Mouse (Mus musculus) frontal cortex, postnatal 25 days (tissue): ENCODE data around the gene Mpp3.
A peak's percentile ranks its signal among the peaks of the same experiment; 100 is the strongest.
"Not testable (repeated sequence)": the region's sequence is repeated elsewhere in the genome, so short reads cannot be mapped to it uniquely, and the experiment has no call there.

Source experiments
- DNase-seq, 2 experiments: peaks; one replicate each; pipeline ENCODE4 v3.0.0; 2022; ENCODE audit warnings: low spot score in 2 of 2

Gene Mpp3

GRCm38 (mm10) chr11:102011510-102011909 is 16.8 kb downstream of the Mpp3 start:
- DNase-seq, result no peak

- DNase-seq, result no peak
Measured at GRCm38 (mm10) chr11:102010140-102010539, 18.1 kb downstream of the Mpp3 start.

- DNase-seq, result no peak
Measured at GRCm38 (mm10) chr11:102008954-102009637, 19.2 kb downstream of the Mpp3 start.

- no peak for DNase-seq
Measured at GRCm38 (mm10) chr11:102008372-102008771, 19.9 kb downstream of the Mpp3 start.

GRCm38 (mm10) chr11:102006688-102007087 is 21.6 kb downstream of the Mpp3 start:
- no peak for DNase-seq

- DNase-seq, result no peak
Measured at GRCm38 (mm10) chr11:102006271-102006670, 22.0 kb downstream of the Mpp3 start.

GRCm38 (mm10) chr11:102004251-102004650 is 24.0 kb downstream of the Mpp3 start:
- no peak for DNase-seq

GRCm38 (mm10) chr11:101999466-101999865 is 28.8 kb downstream of the Mpp3 start:
- no peak for DNase-seq

- no peak for DNase-seq
Measured at GRCm38 (mm10) chr11:101998258-101998657, 30.0 kb downstream of the Mpp3 start.

- DNase-seq, result no peak
Measured at GRCm38 (mm10) chr11:101995938-101996337, 32.3 kb downstream of the Mpp3 start.

- DNase-seq, result no peak
Measured at GRCm38 (mm10) chr11:101994100-101994499, 34.2 kb downstream of the Mpp3 start.

GRCm38 (mm10) chr11:101992411-101992810 is 35.9 kb downstream of the Mpp3 start:
- DNase-seq, result no peak

GRCm38 (mm10) chr11:101991813-101992212 is 36.4 kb downstream of the Mpp3 start:
- no peak for DNase-seq

- DNase-seq, result no peak
Measured at GRCm38 (mm10) chr11:101990244-101990643, 38.0 kb downstream of the Mpp3 start.

GRCm38 (mm10) chr11:101986913-101987312 is 41.3 kb downstream of the Mpp3 start, which contains the start of gene Dusp3:
Gene Dusp3 (minus strand): TSS chr11:101987013.
- no peak for DNase-seq

- DNase-seq, result peak; percentile 86 to 87
Measured at GRCm38 (mm10) chr11:101985990-101986389, 42.3 kb downstream of the Mpp3 start.

- DNase-seq, result not testable (repeated sequence)
Measured at GRCm38 (mm10) chr11:101985450-101985849, 42.8 kb downstream of the Mpp3 start.

GRCm38 (mm10) chr11:101984054-101985025 is 43.9 kb downstream of the Mpp3 start, which contains the start of gene Cfap97d1:
Gene Cfap97d1 (plus strand): TSS chr11:101984279.
- peak; percentile 85 to 93 for DNase-seq

- DNase-seq, result no peak
Measured at GRCm38 (mm10) chr11:101983431-101983921, 44.8 kb downstream of the Mpp3 start.

GRCm38 (mm10) chr11:101982981-101983411 is 45.3 kb downstream of the Mpp3 start:
- DNase-seq, result no peak

GRCm38 (mm10) chr11:101981850-101982249 is 46.4 kb downstream of the Mpp3 start:
- no peak for DNase-seq

- DNase-seq, result no peak
Measured at GRCm38 (mm10) chr11:101980603-101981157, 47.6 kb downstream of the Mpp3 start.
